Mouse (Mus musculus) heart, postnatal 0 days (tissue): ENCODE results near the gene Ccdc124. TPM values are rescaled to one million over a fixed set of nuclear protein-coding genes. Genes with fewer than 3 reads are reported as not detected.

Experiments
- ATAC-seq: fragments of 200-750 bp; cut with Nextera tagmentation; 2 replicates; pipeline ENCODE4 v1.8.0; 2017; ENCODE audit warnings: low read depth, moderate number of reproducible peaks, moderate library complexity; ENCODE audit not compliant: insufficient read depth
- DNase-seq: peaks from one replicate; pipeline ENCODE4 v3.0.0-alpha.2; 2016; ENCODE audit warnings: low spot score
- H3K27ac ChIP-seq: fragments of 300-500 bp; sonication (generic); 2 replicates; pipeline ENCODE4 v1.5.1; 2014; ENCODE audit warnings: low read depth, mild to moderate bottlenecking
- H3K27me3 ChIP-seq: fragments of 300-500 bp; sonication (generic); 2 replicates; pipeline ENCODE4 v1.6.1; 2014; ENCODE audit warnings: low read length, mixed read lengths; ENCODE audit not compliant: control insufficient read depth, insufficient read depth
- H3K36me3 ChIP-seq: fragments of 300-500 bp; sonication (generic); replicated peaks from 2 replicates; pipeline ENCODE4 v1.6.1; 2014; ENCODE audit warnings: low read length, mixed read lengths; ENCODE audit not compliant: control insufficient read depth, insufficient read depth
- H3K4me1 ChIP-seq: fragments of 300-500 bp; sonication (generic); 2 replicates; pipeline ENCODE4 v1.6.1; 2014; ENCODE audit warnings: antibody characterized with exemption; ENCODE audit not compliant: control insufficient read depth, insufficient read depth
- H3K4me2 ChIP-seq: fragments of 300-500 bp; sonication (generic); 2 replicates; pipeline ENCODE4 v1.6.1; 2014; ENCODE audit warnings: low read depth, mild to moderate bottlenecking, low read length, moderate library complexity
- H3K4me3 ChIP-seq: fragments of 300-500 bp; sonication (generic); 2 replicates; pipeline ENCODE4 v1.5.1; 2014; ENCODE audit warnings: low read depth, low read length
- H3K9ac ChIP-seq: fragments of 300-500 bp; sonication (generic); replicated peaks from 2 replicates; pipeline ENCODE4 v1.6.1; 2014; ENCODE audit warnings: low read depth, low read length, mixed read lengths
- H3K9me3 ChIP-seq: fragments of 300-500 bp; sonication (generic); replicated peaks from 2 replicates; pipeline ENCODE4 v1.6.1; 2016; ENCODE audit warnings: low read length; ENCODE audit not compliant: control insufficient read depth
- CTCF ChIP-seq: IDR thresholded peaks from 2 replicates; pipeline ENCODE4 v1.5.1; 2016; ENCODE audit warnings: antibody characterized with exemption, control low read depth, low read depth
- EP300 ChIP-seq: IDR thresholded peaks from 2 replicates; pipeline ENCODE4 v1.6.1; 2016; ENCODE audit warnings: antibody characterized with exemption, low read depth
- WGBS: fragments of 180-500 bp; shearing (Covaris S2); extraction: QIAGEN DNeasy Blood & Tissue Kit; methylation state at CpG from one replicate; pipeline ENCODE4 v1.1.7; 2014; 5-methylcytosine and 5-hydroxymethylcytosine counted together
- polyA plus RNA-seq: library from polyadenylated mRNA; unstranded; fragments of >200 nt; fragmentation: Nextera tagmentation; extraction: Ambion mirVana; gene quantifications from 2 replicates; pipeline ENCODE4 v1.2.1, GENCODE M21; 2015
- total RNA-seq: library from RNA; depleted of rRNA; stranded (reverse); fragments of >200 nt; gene quantifications from 2 replicates; pipeline ENCODE4 v1.2.3, GENCODE M21; 2014; ENCODE audit warnings: low replicate concordance

Ccdc124 gene
- total and polyA plus RNA-seq, 2 experiments from 2014 or later = 12.6 to 77.9 TPM

DNA sequence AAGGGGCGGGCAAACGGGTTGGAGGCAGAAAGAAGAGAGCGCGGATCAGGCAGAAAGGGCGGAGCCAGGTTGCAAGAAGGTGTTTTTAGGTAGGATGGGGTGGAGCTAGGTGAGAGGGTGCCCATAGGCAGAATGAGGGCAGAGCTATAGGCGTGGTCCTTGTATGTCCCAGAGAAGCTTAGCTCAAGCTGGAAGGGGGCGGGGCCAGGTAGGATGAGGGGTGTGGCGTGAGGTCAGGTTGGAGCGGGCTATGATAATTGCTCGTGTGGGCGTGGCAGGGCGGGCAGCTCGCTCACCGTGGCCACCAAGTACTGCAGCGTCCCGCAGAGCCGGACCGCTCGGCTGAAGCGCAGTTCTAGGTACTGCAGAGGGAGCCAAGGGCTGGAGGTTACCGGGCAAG lies 17.6 kb upstream of the Ccdc124 start:
- Histone ChIP-seq H3K9me3 (no peaks in the 10 kb centered on the region), H3K9ac (no peak overlapping the region), H3K27ac (no peak overlapping the region), H3K27me3 (peaks cover 38% of the 10 kb centered on the region), H3K4me3 (no peak overlapping the region), H3K4me1 (peaks cover 4% of the 10 kb centered on the region), H3K36me3 (peaks cover 21% of the 10 kb centered on the region), H3K4me2 (no peak overlapping the region)
- ATAC-seq (no peak), DNase-seq (no peak)
- WGBS = 10% methylated on average over 20 of the region's 21 CpGs
- TF ChIP-seq EP300 (no peak), CTCF (no peak)

DNA sequence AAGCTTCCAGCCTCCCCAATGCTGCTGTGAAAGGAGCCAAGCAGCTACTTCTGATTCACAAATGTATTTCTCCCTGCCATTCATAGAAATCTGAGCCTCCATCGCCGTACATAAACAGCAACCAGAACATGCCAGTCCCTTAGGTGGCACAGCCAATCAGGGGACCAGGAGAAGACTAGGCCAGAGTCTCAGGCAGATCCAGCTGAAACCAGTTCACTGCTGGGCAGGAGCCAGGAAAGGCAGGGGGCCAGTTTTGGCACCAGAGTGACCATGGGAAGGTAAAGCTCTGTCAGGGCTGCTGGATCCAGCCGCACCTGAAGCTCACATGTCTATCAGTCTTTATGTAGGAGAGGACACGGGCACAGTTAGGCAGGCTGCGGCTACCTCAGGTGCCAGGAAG lies 16.9 kb upstream of the Ccdc124 start:
- ATAC-seq (no peak), DNase-seq (no peak)
- no peak overlapping the region for H3K27ac ChIP-seq

DNA sequence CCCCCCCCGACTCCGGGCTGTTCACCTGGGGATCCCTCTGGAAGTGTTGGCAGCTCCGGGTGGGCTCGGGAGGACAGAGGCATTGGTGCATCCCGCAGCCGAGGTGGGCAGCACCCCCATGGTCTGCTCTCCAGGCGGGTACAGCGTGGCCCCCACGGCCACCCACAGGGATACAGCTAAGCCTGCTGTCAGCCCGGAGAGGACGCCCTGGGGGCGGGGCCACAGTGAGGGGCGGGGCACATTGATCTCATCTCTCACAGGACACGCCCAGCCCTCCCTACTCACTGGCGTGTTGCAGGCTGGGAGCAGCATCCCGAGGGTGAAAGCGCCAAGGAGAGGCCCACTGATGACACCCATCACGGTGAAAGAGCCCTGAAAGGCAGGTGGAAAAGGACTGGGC lies 13.9 kb upstream of the Ccdc124 start:
- no peak for TF ChIP-seq EP300
- TF ChIP-seq CTCF = no peak
- DNase-seq (no peak), ATAC-seq (no peak)
- Histone ChIP-seq H3K36me3 (no peaks in the 10 kb centered on the region), H3K9ac (no peak overlapping the region), H3K27me3 (peaks cover 30% of the 10 kb centered on the region), H3K9me3 (no peaks in the 10 kb centered on the region), H3K27ac (no peak overlapping the region), H3K4me3 (no peak overlapping the region), H3K4me2 (no peak overlapping the region), H3K4me1 (no peaks in the 10 kb centered on the region; the same call in 1 of the 2 replicates)
- WGBS = 7% methylated on average over 17 of the region's 18 CpGs

More for the DNA sequence above, 16.9 kb upstream of the Ccdc124 start:
- WGBS = 89% methylated on average over 5 of the region's 5 CpGs
- H3K4me2 ChIP-seq = no peak overlapping the region
- H3K36me3 ChIP-seq = peaks cover 19% of the 10 kb centered on the region
- H3K27me3 ChIP-seq = peaks cover 38% of the 10 kb centered on the region
- TF ChIP-seq EP300 (no peak), CTCF (no peak)
- H3K9me3 ChIP-seq = no peaks in the 10 kb centered on the region
- H3K9ac ChIP-seq = no peak overlapping the region
- H3K4me3 ChIP-seq = no peak overlapping the region
- no peaks in the 10 kb centered on the region; the same call in 1 of the 2 replicates for H3K4me1 ChIP-seq

DNA sequence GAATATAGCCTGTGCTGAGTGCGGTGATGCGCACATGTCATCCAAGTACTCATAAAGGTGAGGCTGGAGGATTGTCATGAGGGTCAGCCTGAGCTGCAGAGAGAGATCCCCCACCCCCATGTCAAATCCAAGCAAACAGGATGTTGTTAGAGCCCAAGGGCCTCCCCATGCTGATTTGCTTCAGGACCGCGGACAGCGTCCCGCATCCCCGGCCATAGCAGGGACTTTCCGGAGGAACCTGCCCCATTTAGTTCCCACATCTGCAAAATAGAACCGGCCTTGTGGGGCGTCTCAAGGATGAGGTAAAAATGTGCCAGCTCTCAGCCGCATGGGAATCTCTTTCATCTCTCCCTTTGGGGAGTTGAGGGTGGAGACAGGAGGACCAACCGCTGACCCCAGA lies 11.9 kb upstream of the Ccdc124 start:
- peaks cover 5% of the 10 kb centered on the region; the same call in 1 of the 2 replicates for H3K4me1 ChIP-seq
- H3K9ac ChIP-seq = no peak overlapping the region
- no peak for DNase-seq
- WGBS = 13% methylated on average over 12 of the region's 12 CpGs
- TF ChIP-seq EP300 (no peak), CTCF (no peak)
- H3K27me3 ChIP-seq = peaks cover 10% of the 10 kb centered on the region
- no peaks in the 10 kb centered on the region for H3K36me3 ChIP-seq
- no peak overlapping the region for H3K4me2 ChIP-seq
- H3K4me3 ChIP-seq = no peak overlapping the region
- no peaks in the 10 kb centered on the region for H3K9me3 ChIP-seq
- ATAC-seq = no peak; the same call in 1 of the 2 replicates
- no peak overlapping the region for H3K27ac ChIP-seq

DNA sequence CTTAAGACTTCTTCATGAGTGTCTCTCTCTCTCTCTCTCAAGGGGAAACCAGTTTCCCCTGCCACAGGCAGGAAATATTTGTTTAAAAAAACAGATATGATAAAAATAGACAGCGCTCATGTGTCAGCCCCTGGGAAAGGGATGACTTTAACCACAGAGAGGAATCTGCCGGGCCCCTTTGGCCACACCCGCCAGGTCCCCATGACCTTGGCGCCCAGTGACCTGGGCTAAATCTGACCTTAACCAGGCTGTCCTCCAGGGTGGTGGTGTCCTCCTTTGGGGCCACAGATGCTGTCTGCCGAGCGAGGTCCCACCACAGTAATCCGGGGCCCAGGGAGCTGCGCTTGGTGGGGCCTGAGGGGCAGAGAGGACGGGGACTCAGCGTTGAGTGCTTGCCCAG lies 10.9 kb upstream of the Ccdc124 start:
- Histone ChIP-seq H3K9me3 (no peaks in the 10 kb centered on the region), H3K4me1 (peaks cover 5% of the 10 kb centered on the region; the same call in 1 of the 2 replicates), H3K27me3 (0 out of 2 replicates have a peak, but pooled peaks cover 8% of the 10 kb centered on the region), H3K36me3 (no peaks in the 10 kb centered on the region), H3K27ac (no peak overlapping the region), H3K4me2 (no peak overlapping the region), H3K4me3 (no peak overlapping the region), H3K9ac (no peak overlapping the region)
- WGBS = 71% methylated on average over 10 of the region's 10 CpGs
- no peak for TF ChIP-seq CTCF
- no peak for TF ChIP-seq EP300
- DNase-seq = no peak
- no peak for ATAC-seq

DNA sequence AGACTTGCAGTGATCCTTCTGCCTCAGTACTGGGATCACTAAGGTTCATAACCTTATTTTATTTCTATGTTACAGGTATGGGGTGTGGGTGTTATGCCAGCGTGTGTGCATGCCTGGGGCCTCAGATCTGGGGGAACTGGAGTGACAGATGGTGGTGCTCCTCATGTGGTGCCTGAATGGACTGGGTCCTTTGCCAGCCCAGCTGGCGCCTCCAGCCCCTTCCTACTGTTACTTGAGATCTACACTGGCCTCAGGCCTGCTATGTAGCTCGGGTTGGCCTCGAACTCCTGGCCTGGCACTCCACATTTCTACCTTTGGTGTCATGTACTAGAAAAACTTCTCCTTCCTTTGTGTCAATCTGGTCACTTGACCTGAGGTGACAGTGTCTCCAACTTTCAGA lies 10.5 kb upstream of the Ccdc124 start:
- WGBS = 72% methylated on average over 4 of the region's 4 CpGs
- Histone ChIP-seq H3K4me2 (no peak overlapping the region), H3K4me1 (peaks cover 5% of the 10 kb centered on the region; the same call in 1 of the 2 replicates), H3K9ac (no peak overlapping the region), H3K36me3 (no peaks in the 10 kb centered on the region), H3K27ac (no peak overlapping the region), H3K4me3 (no peak overlapping the region), H3K27me3 (0 out of 2 replicates have a peak, but pooled peaks cover 8% of the 10 kb centered on the region), H3K9me3 (no peaks in the 10 kb centered on the region)
- ATAC-seq (no peak), DNase-seq (no peak)
- TF ChIP-seq EP300 = no peak
- TF ChIP-seq CTCF = no peak
